Mouse (Mus musculus) heart, postnatal 0 days (tissue): ENCODE results near the gene Hspa12b.

Experiments used
- CTCF ChIP-seq: IDR thresholded peaks from 2 replicates; pipeline ENCODE4 v1.5.1; 2016; ENCODE audit warnings: antibody characterized with exemption, control low read depth, low read depth
- EP300 ChIP-seq: IDR thresholded peaks from 2 replicates; pipeline ENCODE4 v1.6.1; 2016; ENCODE audit warnings: antibody characterized with exemption, low read depth

DNA sequence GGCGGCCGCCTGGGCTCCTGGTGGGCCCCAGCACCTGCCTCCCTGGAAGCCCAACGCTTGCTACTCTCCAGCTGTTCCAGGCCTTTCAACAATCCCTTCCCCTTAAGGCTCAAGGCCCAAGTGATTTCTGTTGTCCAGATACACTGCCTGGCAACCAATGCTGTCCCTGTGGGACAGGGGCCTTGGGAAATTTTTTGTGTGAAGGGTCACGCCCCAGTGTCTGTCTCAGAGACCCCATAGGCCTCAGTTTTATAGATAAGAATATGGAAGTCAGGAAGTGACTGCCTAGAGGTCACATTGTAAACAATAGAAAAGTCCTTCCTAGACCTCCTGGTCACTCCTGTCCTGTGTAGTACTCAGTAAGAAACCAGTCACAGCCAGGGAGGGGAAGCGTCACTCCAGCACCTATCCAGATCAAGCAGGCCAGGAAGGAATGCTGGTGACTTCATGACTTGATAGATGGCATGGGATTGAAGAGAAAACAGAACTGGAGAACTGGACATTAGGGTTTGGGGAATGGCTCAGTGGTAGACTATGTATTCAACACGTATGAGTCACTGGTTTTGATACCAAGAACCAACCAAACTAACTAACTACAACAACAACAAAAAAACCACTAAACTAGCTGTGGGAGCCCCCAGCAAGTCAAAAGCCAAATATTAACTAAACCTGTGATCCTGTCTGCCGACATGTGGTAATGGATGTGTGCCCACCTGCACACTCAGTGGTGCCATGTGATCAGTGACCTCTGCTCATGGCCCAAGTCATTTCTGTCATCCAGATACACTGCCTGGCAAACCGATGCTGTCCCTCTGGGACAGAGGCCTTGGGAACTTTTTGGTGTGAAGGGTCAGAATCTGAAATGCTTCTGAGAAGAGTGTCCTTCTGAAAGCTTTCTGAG lies 21.5 kb downstream of the Hspa12b start:
- TF ChIP-seq CTCF = no peak
- no peak for TF ChIP-seq EP300
